Mouse (Mus musculus) myocyte (in vitro differentiated cells): ENCODE results near the gene Kdelc2.

Experiments
- CEBPB ChIP-seq: IDR thresholded peaks from 2 replicates; pipeline ENCODE4 v1.6.1; 2011; ENCODE audit warnings: mild to moderate bottlenecking, moderate library complexity; ENCODE audit not compliant: poor library complexity, insufficient read depth, severe bottlenecking
- E2F4 ChIP-seq: IDR thresholded peaks from one replicate; pipeline ENCODE4 v1.6.1; 2011; ENCODE audit warnings: mild to moderate bottlenecking, control low read depth, moderate library complexity; ENCODE audit not compliant: insufficient read depth
- MAX ChIP-seq: IDR thresholded peaks from one replicate; pipeline ENCODE4 v1.6.1; 2011; ENCODE audit warnings: low read depth, mild to moderate bottlenecking, control low read depth
- MYOD1 ChIP-seq, 3 experiments: IDR thresholded peaks; one replicate each; pipeline ENCODE4 v1.6.1; 2011; ENCODE audit warnings: control low read depth in 2 of 3, low read depth in 2 of 3, mild to moderate bottlenecking in 2 of 3, moderate library complexity in 1 of 3; ENCODE audit not compliant: insufficient read length in 2 of 3, control insufficient read depth in 1 of 3
- MYOG ChIP-seq, 3 experiments: IDR thresholded peaks; one replicate each; pipeline ENCODE4 v1.6.1; 2011; ENCODE audit warnings: control low read depth in 2 of 3, low read depth in 2 of 3, mild to moderate bottlenecking in 2 of 3; ENCODE audit not compliant: insufficient read length in 2 of 3, control insufficient read depth in 1 of 3, insufficient read depth in 1 of 3
- POLR2A ChIP-seq: IDR thresholded peaks from one replicate; pipeline ENCODE4 v1.6.1; 2011; ENCODE audit warnings: low read depth, mild to moderate bottlenecking, control low read depth, moderate library complexity; ENCODE audit not compliant: insufficient read length
- POLR2AphosphoS2 ChIP-seq: IDR thresholded peaks from one replicate; pipeline ENCODE4 v1.6.1; 2011; ENCODE audit warnings: low read depth, control low read depth; ENCODE audit not compliant: insufficient read length
- TCF12 ChIP-seq: IDR thresholded peaks from one replicate; pipeline ENCODE4 v1.6.1; 2011; ENCODE audit warnings: mild to moderate bottlenecking, control low read depth; ENCODE audit not compliant: poor library complexity, insufficient read depth, severe bottlenecking
- USF1 ChIP-seq: IDR thresholded peaks from one replicate; pipeline ENCODE4 v1.6.1; 2011; ENCODE audit warnings: low read depth, mild to moderate bottlenecking, control low read depth, moderate library complexity

GRCm38 (mm10) chr9:53346402-53346801 is 37.4 kb upstream of the Kdelc2 start:
- TF ChIP-seq E2F4: no peak
- no peak for TF ChIP-seq MAX
- TF ChIP-seq POLR2A: no peak
- no peak for TF ChIP-seq CEBPB
- TF ChIP-seq POLR2AphosphoS2: no peak
- TF ChIP-seq MYOG (IDR thresholded peaks at IDR 0.05; ENCODE audit: control insufficient read depth in 1 of 3, insufficient read depth in 1 of 3, insufficient read length in 2 of 3, low read depth in 2 of 3): no peak
- no peak for TF ChIP-seq USF1
- TF ChIP-seq TCF12: no peak
- TF ChIP-seq MYOD1 (IDR thresholded peaks at IDR 0.05; ENCODE audit: control insufficient read depth in 1 of 3, insufficient read length in 2 of 3, low read depth in 2 of 3): no peak
